Mouse (Mus musculus): ENCODE data around the gene 4930578G10Rik. TPM values are rescaled to one million over a fixed set of nuclear protein-coding genes. Genes with fewer than 3 reads are reported as not detected.
"Not testable (repeated sequence)": the region's sequence is repeated elsewhere in the genome, so short reads cannot be mapped to it uniquely, and the experiment has no call there.

Gene 4930578G10Rik
- polyA plus RNA-seq (2012; ENCODE audit: insufficient read depth, insufficient read length, low replicate concordance, missing spikeins), result not detected in 2 replicates

DNA sequence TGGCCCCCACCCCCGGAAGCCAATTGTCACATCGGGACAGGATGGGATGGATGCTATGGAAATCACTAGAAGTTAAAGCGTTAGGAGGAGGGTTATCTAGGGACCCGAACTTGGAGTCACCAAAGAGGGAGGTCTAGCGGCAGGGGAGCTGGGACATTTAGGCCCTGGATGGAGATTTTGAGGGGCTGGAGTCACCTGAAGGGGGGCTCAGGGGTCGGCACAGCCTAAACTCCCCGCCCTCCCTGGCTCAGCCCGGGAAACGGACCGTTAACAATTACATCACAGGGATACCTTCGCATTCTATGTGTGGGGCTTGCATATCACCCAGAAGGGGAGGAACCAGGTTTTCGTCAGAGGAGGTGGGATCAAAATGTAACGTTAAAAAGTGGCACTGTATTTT is at the start of gene 4930578G10Rik:
Gene 4930578G10Rik (plus strand): TSS at position 301 of the 400 bp plus-strand sequence.
- no CpG with 5 or more reads among the region's 13 CpGs for WGBS
- not testable (repeated sequence) for H3K27ac ChIP-seq (ENCODE audit: insufficient read depth, low read depth, low read length); H3K4me1 ChIP-seq (ENCODE audit: control insufficient read depth, insufficient read depth, low read length); H3K4me3 ChIP-seq (ENCODE audit: insufficient read depth, low read depth, low read length)

GRCm38 (mm10) chr4:42756477-42756876 is 21.1 kb downstream of the 4930578G10Rik start, which contains the start of gene Ccl19:
Gene Ccl19, minus strand, starts transcription at chr4:42756577.
- H3K4me3 ChIP-seq (ENCODE audit: insufficient read depth, low read depth, low read length); H3K4me1 ChIP-seq (ENCODE audit: control insufficient read depth, insufficient read depth, low read length); H3K27ac ChIP-seq (ENCODE audit: insufficient read depth, low read depth, low read length): not testable (repeated sequence)
- no CpG with 5 or more reads among the region's 6 CpGs for WGBS

- H3K4me3 ChIP-seq (ENCODE audit: insufficient read depth, low read depth, low read length); H3K4me1 ChIP-seq (ENCODE audit: control insufficient read depth, insufficient read depth, low read length); H3K27ac ChIP-seq (ENCODE audit: insufficient read depth, low read depth, low read length): not testable (repeated sequence)
- WGBS, result no CpG with 5 or more reads among the region's 5 CpGs
Measured at GRCm38 (mm10) chr4:42773893-42774292, 38.5 kb downstream of the 4930578G10Rik start, which contains the start of gene Ccl21a. Gene Ccl21a, minus strand, starts transcription at chr4:42773993.

GRCm38 (mm10) chr4:42853788-42854187 is 118.4 kb downstream of the 4930578G10Rik start, which contains the start of gene Fam205a1:
Gene Fam205a1, minus strand, starts transcription at chr4:42853888.
- H3K27ac ChIP-seq (ENCODE audit: insufficient read depth, low read depth, low read length); H3K4me1 ChIP-seq (ENCODE audit: control insufficient read depth, insufficient read depth, low read length); H3K4me3 ChIP-seq (ENCODE audit: insufficient read depth, low read depth, low read length): not testable (repeated sequence)
- 88% methylated on average over 1 of the region's 1 CpGs for WGBS

DNA sequence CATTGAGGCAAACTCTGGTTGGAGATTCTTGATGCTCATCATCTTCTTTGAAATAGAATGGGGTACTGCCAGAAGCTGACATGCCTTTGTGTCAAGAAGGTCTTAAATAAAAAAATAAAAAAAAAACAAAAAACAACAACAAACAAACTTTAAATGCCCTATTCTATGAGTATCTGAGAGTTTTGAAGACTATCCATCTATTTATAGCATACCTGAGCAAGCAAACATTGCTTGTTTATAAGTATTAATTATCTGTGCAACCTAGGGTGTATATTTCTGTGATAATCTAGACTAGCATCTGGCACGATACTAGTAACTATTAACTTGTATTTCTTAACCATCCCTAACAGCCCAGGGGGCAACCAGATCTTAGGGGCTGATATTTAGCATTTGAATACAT is 121.3 kb downstream of the 4930578G10Rik start, which contains the start of gene Gm12394:
Gene Gm12394 (minus strand): TSS at position 101 of the 400 bp plus-strand sequence.
- not testable (repeated sequence) for H3K27ac ChIP-seq (ENCODE audit: insufficient read depth, low read depth, low read length); H3K4me3 ChIP-seq (ENCODE audit: insufficient read depth, low read depth, low read length)
- 91% methylated on average over 1 of the region's 1 CpGs for WGBS

DNA sequence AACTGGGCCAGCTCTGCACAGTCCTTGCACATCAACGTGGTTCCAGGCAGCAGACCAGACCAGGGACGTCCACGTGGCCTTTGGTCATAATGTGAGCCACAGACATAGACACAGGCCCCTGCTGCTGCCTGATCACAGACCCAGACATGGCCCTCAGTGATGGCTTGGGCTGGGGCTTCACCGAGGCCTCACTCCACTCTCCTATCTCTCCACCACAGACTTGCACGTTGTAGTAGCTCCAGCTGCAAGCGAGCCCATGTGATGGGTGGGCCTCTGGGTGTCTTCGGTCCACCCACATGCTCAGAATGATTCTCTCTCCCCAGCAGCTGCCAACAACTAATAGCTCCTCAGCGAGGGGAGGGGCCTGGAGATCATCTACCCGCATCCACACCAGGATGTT is 125.1 kb downstream of the 4930578G10Rik start:
- not testable (repeated sequence) for H3K27ac ChIP-seq (ENCODE audit: insufficient read depth, low read depth, low read length); H3K4me3 ChIP-seq (ENCODE audit: insufficient read depth, low read depth, low read length); H3K4me1 ChIP-seq (ENCODE audit: control insufficient read depth, insufficient read depth, low read length)
- 48% methylated on average over 9 of the region's 9 CpGs for WGBS

More for the DNA sequence above, 121.3 kb downstream of the 4930578G10Rik start, which contains the start of gene Gm12394:
- H3K4me1 ChIP-seq (ENCODE audit: control insufficient read depth, insufficient read depth, low read length), result not testable (repeated sequence)

DNA sequence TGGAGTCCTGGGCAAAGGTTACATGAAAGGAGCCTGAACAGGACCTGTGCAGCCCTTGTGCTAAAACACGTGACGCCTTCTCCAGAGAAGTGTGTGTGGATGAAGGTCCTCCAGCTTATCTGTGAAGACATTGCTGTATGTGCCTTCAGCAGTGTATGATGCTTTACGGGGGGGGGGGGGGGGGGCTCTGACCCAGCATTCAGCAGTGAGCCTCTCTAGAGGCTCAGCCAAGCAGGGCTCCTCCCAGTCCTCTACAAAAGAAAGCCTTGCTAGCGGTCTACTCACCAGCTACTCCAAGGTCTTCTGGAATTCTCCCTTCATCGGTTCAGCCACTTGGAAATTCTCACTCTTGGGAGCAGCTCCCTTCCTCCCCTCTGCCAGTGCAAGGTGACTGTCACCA is 128.1 kb downstream of the 4930578G10Rik start:
- H3K4me3 ChIP-seq (ENCODE audit: insufficient read depth, low read depth, low read length); H3K4me1 ChIP-seq (ENCODE audit: control insufficient read depth, insufficient read depth, low read length); H3K27ac ChIP-seq (ENCODE audit: insufficient read depth, low read depth, low read length): not testable (repeated sequence)
- 85% methylated on average over 5 of the region's 5 CpGs for WGBS

- 82% methylated on average over 3 of the region's 3 CpGs for WGBS
- Histone ChIP-seq H3K4me3 (ENCODE audit: insufficient read depth, low read depth, low read length) (no peak overlapping the region), H3K4me1 (ENCODE audit: control insufficient read depth, insufficient read depth, low read length) (no peaks in the 10 kb centered on the region), H3K27ac (ENCODE audit: insufficient read depth, low read depth, low read length) (no peak overlapping the region)
- TF ChIP-seq POLR2A (IDR thresholded peaks at IDR 0.05; ENCODE audit: insufficient read depth, low read depth, low read length), result no peak
- TF ChIP-seq CTCF (IDR thresholded peaks at IDR 0.05; ENCODE audit: insufficient read depth, low read depth, low read length), result no peak
Measured at GRCm38 (mm10) chr4:42867390-42867789, 132.0 kb downstream of the 4930578G10Rik start.

DNA sequence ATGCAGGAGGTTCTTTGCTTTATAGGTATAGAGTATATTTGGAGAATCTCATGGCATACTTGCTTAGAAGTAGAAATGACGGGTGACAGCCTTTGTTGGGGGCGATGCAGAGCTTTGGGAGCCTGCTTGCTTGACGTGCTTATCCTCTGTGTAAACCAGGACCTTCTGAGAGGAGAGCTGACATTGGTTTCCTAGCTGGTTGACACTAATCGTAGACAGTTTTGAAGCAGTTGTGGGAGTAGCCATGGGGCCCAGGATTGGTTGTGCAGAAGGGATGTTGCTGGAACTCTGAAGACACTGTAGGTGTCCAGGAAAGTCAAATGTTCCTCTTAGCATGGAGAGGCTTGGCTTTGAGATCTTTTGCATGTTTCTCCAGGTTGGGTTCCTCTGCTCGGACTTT is 132.8 kb downstream of the 4930578G10Rik start:
- H3K4me1 ChIP-seq (ENCODE audit: control insufficient read depth, insufficient read depth, low read length), result no peaks in the 10 kb centered on the region
- no peak overlapping the region for H3K4me3 ChIP-seq (ENCODE audit: insufficient read depth, low read depth, low read length)
- WGBS, result 95% methylated on average over 5 of the region's 5 CpGs
- H3K27ac ChIP-seq (ENCODE audit: insufficient read depth, low read depth, low read length), result no peak overlapping the region
- TF ChIP-seq CTCF (IDR thresholded peaks at IDR 0.05; ENCODE audit: insufficient read depth, low read depth, low read length) (no peak), POLR2A (IDR thresholded peaks at IDR 0.05; ENCODE audit: insufficient read depth, low read depth, low read length) (no peak)

- TF ChIP-seq POLR2A (IDR thresholded peaks at IDR 0.05; ENCODE audit: insufficient read depth, low read depth, low read length) (no peak), CTCF (IDR thresholded peaks at IDR 0.05; ENCODE audit: insufficient read depth, low read depth, low read length) (no peak)
Measured at GRCm38 (mm10) chr4:42870748-42871147, 135.4 kb downstream of the 4930578G10Rik start.

DNA sequence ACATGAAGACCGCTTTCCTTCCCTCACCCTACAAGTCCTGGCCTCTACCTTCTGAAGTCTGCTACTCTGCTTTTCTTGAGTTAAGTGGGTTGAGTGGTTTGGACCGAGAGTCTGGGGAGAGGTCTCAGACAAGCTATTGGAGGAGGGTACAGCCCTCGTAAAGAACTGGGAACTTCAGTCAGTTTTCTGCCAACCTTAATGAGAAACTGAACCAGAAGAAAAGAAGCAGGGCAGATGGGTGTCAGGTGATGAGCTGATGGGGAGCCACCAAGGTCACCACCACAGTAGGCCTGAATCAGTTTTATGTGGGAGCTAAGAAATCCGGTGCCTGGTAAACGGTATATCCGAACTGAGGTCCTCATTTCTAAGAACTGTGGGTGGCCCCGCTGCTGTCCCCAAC is 136.8 kb downstream of the 4930578G10Rik start:
- Histone ChIP-seq H3K4me1 (ENCODE audit: control insufficient read depth, insufficient read depth, low read length) (no peaks in the 10 kb centered on the region), H3K27ac (ENCODE audit: insufficient read depth, low read depth, low read length) (no peak overlapping the region), H3K4me3 (ENCODE audit: insufficient read depth, low read depth, low read length) (no peak overlapping the region)
- WGBS, result 93% methylated on average over 7 of the region's 7 CpGs
- TF ChIP-seq POLR2A (IDR thresholded peaks at IDR 0.05; ENCODE audit: insufficient read depth, low read depth, low read length), result no peak
- no peak for TF ChIP-seq CTCF (IDR thresholded peaks at IDR 0.05; ENCODE audit: insufficient read depth, low read depth, low read length)

More at GRCm38 (mm10) chr4:42870748-42871147, 135.4 kb downstream of the 4930578G10Rik start:
- 72% methylated on average over 5 of the region's 5 CpGs for WGBS
- no peaks in the 10 kb centered on the region for H3K4me1 ChIP-seq (ENCODE audit: control insufficient read depth, insufficient read depth, low read length)
- H3K27ac ChIP-seq (ENCODE audit: insufficient read depth, low read depth, low read length), result no peak overlapping the region
- no peak overlapping the region for H3K4me3 ChIP-seq (ENCODE audit: insufficient read depth, low read depth, low read length)
